Mouse (Mus musculus) heart, postnatal 0 days (tissue): ENCODE results near the gene Hyou1.

Experiments
- CTCF ChIP-seq: IDR thresholded peaks from 2 replicates; pipeline ENCODE4 v1.5.1; 2016; ENCODE audit warnings: antibody characterized with exemption, control low read depth, low read depth
- EP300 ChIP-seq: IDR thresholded peaks from 2 replicates; pipeline ENCODE4 v1.6.1; 2016; ENCODE audit warnings: antibody characterized with exemption, low read depth

DNA sequence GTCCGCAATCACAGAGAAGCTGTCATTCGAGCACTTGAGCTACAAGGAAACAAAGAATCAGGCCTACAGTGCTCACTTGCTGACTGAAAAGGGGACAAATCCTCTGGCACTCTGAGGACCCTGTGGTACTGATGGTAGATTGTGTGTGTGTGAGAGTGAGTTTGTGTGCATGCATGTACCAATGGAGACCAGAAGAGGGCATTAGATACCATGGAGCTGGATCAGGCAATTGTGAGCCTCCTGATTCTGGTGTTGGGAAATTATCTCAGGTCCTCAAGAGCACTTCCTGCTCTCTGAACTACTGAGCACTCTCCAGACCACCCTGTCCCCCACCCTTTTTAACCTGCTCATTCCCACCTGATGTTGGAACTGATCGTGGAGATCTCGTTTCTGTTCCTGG is 30.7 kb upstream of the Hyou1 start:
- 0 out of 2 replicates have a peak, but pooled peaks have one; percentile 11 for TF ChIP-seq CTCF
- TF ChIP-seq EP300: no peak
